Mouse (Mus musculus) R1 (cell line): ENCODE data around the gene Nr6a1.

Source experiments
- DNase-seq: peaks from one replicate; pipeline ENCODE4 v3.0.0-alpha.2; 2018; ENCODE audit warnings: low read depth, low spot score

Gene Nr6a1

GRCm38 (mm10) chr2:38927115-38927979 lies at the start of gene Nr6a1:
TSS of gene Nr6a1 (minus strand) at chr2:38927688.
- DNase-seq: peak; percentile 82

GRCm38 (mm10) chr2:38975941-38976805 lies 48.7 kb upstream of the Nr6a1 start:
- no peak for DNase-seq

GRCm38 (mm10) chr2:38975181-38975580 lies 47.7 kb upstream of the Nr6a1 start:
- DNase-seq: peak; percentile 32

- no peak for DNase-seq
Observed at GRCm38 (mm10) chr2:38974171-38974570, 46.7 kb upstream of the Nr6a1 start.

GRCm38 (mm10) chr2:38973701-38974100 lies 46.2 kb upstream of the Nr6a1 start:
- no peak for DNase-seq

- DNase-seq: peak; percentile 55
Observed at GRCm38 (mm10) chr2:38973223-38973622, 45.7 kb upstream of the Nr6a1 start.

- DNase-seq: no peak
Observed at GRCm38 (mm10) chr2:38970057-38970456, 42.6 kb upstream of the Nr6a1 start.

GRCm38 (mm10) chr2:38969650-38970049 lies 42.2 kb upstream of the Nr6a1 start:
- DNase-seq: no peak

GRCm38 (mm10) chr2:38964198-38964597 lies 36.7 kb upstream of the Nr6a1 start:
- DNase-seq: peak; percentile 41

GRCm38 (mm10) chr2:38957671-38958223 lies 30.3 kb upstream of the Nr6a1 start:
- no peak for DNase-seq

- no peak for DNase-seq
Observed at GRCm38 (mm10) chr2:38956062-38956461, 28.6 kb upstream of the Nr6a1 start.

GRCm38 (mm10) chr2:38953152-38953883 lies 25.8 kb upstream of the Nr6a1 start:
- DNase-seq: no peak

GRCm38 (mm10) chr2:38950281-38950719 lies 22.8 kb upstream of the Nr6a1 start:
- DNase-seq: no peak

GRCm38 (mm10) chr2:38947566-38947965 lies 20.1 kb upstream of the Nr6a1 start:
- DNase-seq: no peak

- DNase-seq: no peak
Observed at GRCm38 (mm10) chr2:38944460-38945161, 17.1 kb upstream of the Nr6a1 start.

- peak; percentile 88 for DNase-seq
Observed at GRCm38 (mm10) chr2:38943977-38944376, 16.5 kb upstream of the Nr6a1 start.

- DNase-seq: no peak
Observed at GRCm38 (mm10) chr2:38943161-38943560, 15.7 kb upstream of the Nr6a1 start.

- no peak for DNase-seq
Observed at GRCm38 (mm10) chr2:38941898-38942297, 14.4 kb upstream of the Nr6a1 start.

GRCm38 (mm10) chr2:38941426-38941825 lies 13.9 kb upstream of the Nr6a1 start:
- no peak for DNase-seq

- DNase-seq: peak; percentile 69
Observed at GRCm38 (mm10) chr2:38939047-38939446, 11.6 kb upstream of the Nr6a1 start.

- no peak for DNase-seq
Observed at GRCm38 (mm10) chr2:38938007-38938406, 10.5 kb upstream of the Nr6a1 start.
